ENCODE assay signal across 9 mouse cellular contexts in genomic region chr6:121178700-121179358, GRCm38 (mm10). TPM values are rescaled to one million over a fixed set of nuclear protein-coding genes. Genes with fewer than 3 reads are reported as not detected.
DNase-seq lines count a peak whose midpoint lies in the region; ATAC-seq and TF ChIP-seq lines count a peak whose summit lies in the region.
"Had no signal": no experiment of that assay in that cellular context is flagged by ENCODE, and none has a peak within 500 bp of the region (broad histone marks: within the 10 kb centered on the region; RNA-seq: fewer than 3 reads in every experiment).

No protein-coding gene starts in this region.

- H3K4me1 ChIP-seq in intestine, embryonic 14.5 days (replicated peaks; ENCODE audit: control insufficient read depth, insufficient read depth, low read length) = 0 out of 2 replicates have a peak, but pooled peaks cover 8% of the 10 kb centered on the region
- H3K4me1 ChIP-seq in intestine, embryonic 15.5 days (replicated peaks) = 0 out of 2 replicates have a peak, but pooled peaks cover 10% of the 10 kb centered on the region
- peaks cover 11 to 33% of the 10 kb centered on the region in 2 experiments for H3K4me1 ChIP-seq in CH12.LX (ENCODE audit: control insufficient read depth in 1 of 2, insufficient read depth in 2 of 2)

- peak; percentile 83 for DNase-seq in intestine, embryonic 14.5 days (ENCODE audit: low spot score)
- peak; percentile 66 for DNase-seq in CH12.LX (ENCODE audit: extremely low read depth)
- peak; percentile 87 for DNase-seq in brain, adult 2 months (ENCODE audit: low read depth, low spot score)
- DNase-seq in forelimb bud, embryonic 11.5 days (ENCODE audit: low read depth, low spot score) = peak; percentile 70
- DNase-seq in left cerebral cortex, adult 9 months (ENCODE audit: low spot score in 2 of 2) = peak; percentile 47 to 88
- DNase-seq in naive thymus-derived CD4-positive, alpha-beta T cell, adult 2 months (ENCODE audit: low read depth) = peak; percentile 80
- peak; percentile 57 for DNase-seq in thymus, postnatal 4 days

- no peak overlapping the region for H3K4me2 ChIP-seq in intestine, embryonic 14.5 days (ENCODE audit: low read length)
- H3K4me2 ChIP-seq in intestine, embryonic 15.5 days (replicated peaks) = no peak overlapping the region
- peak overlapping the region; percentile 42; the same call in 1 of the 2 replicates for H3K4me2 ChIP-seq in CH12.LX (ENCODE audit: insufficient read depth, low read depth, poor library complexity, severe bottlenecking)
- H3K4me2 ChIP-seq: embryonic facial prominence, embryonic 13.5 days had no signal

- TF ChIP-seq CTCF in CH12.LX (conservative IDR thresholded peaks at IDR 0.05 in 1 of 2, IDR thresholded peaks at IDR 0.05 in 1 of 2; ENCODE audit: low read depth in 2 of 2, low read length in 2 of 2) = peak; percentile 50 to 84; a peak in 3 of 4 replicates

- dilution Hi-C loops in CH12.LX (cut with MboI; ENCODE audit: extremely low pct_ligation_motif_present, extremely low pct_unique_long_range_greater_than_20kb, low sequenced_read_pairs) = no loop called here

- H3K79me2 ChIP-seq in CH12.LX (replicated peaks; ENCODE audit: control insufficient read depth, extremely low read depth, insufficient read depth, poor library complexity, severe bottlenecking) = no peaks in the 10 kb centered on the region

- H3K27ac ChIP-seq in intestine, embryonic 14.5 days (ENCODE audit: low read depth) = no peak overlapping the region
- no peak overlapping the region for H3K27ac ChIP-seq in intestine, embryonic 15.5 days
- no peak overlapping the region for H3K27ac ChIP-seq in CH12.LX (ENCODE audit: insufficient read depth, low read depth)
- H3K27ac ChIP-seq: embryonic facial prominence, embryonic 13.5 days had no signal

- TF ChIP-seq RAD21 in CH12.LX (IDR thresholded peaks at IDR 0.05; ENCODE audit: low read depth, low read length) = peak; percentile 88

- no peaks in the 10 kb centered on the region for H3K27me3 ChIP-seq in intestine, embryonic 14.5 days (replicated peaks; ENCODE audit: control insufficient read depth, insufficient read depth, low read length)
- H3K27me3 ChIP-seq in intestine, embryonic 15.5 days (replicated peaks) = 0 out of 2 replicates have a peak, but pooled peaks cover 3% of the 10 kb centered on the region
- H3K27me3 ChIP-seq in CH12.LX (replicated peaks) = peaks cover 4% of the 10 kb centered on the region
- H3K27me3 ChIP-seq: embryonic facial prominence, embryonic 13.5 days had no signal

- H3K4me3 ChIP-seq in intestine, embryonic 14.5 days (ENCODE audit: low read depth, low read length) = no peak overlapping the region
- no peak overlapping the region for H3K4me3 ChIP-seq in intestine, embryonic 15.5 days (replicated peaks)
- no peak overlapping the region for H3K4me3 ChIP-seq in CH12.LX (replicated peaks in 1 of 3; ENCODE audit: low read depth in 2 of 3, low read length in 2 of 3, poor library complexity in 1 of 3)
- H3K4me3 ChIP-seq: embryonic facial prominence, embryonic 13.5 days had no signal

- in situ Hi-C loops in CH12.LX (cut with MboI; ENCODE audit: low pct_ligation_motif_present, low pct_unique_long_range_greater_than_20kb, low sequenced_read_pairs) = loop anchor here (5.0 kb wide), 3 partner anchors 47 to 277 kb away; partner anchors contain the start of gene Mical3

- H3K9ac ChIP-seq in intestine, embryonic 14.5 days (ENCODE audit: low read length) = no peak overlapping the region
- H3K9ac ChIP-seq in intestine, embryonic 15.5 days = no peak overlapping the region
- H3K9ac ChIP-seq in CH12.LX (ENCODE audit: insufficient read depth, low read depth) = no peak overlapping the region
- H3K9ac ChIP-seq: embryonic facial prominence, embryonic 13.5 days had no signal

- TF ChIP-seq EP300 in CH12.LX (IDR thresholded peaks at IDR 0.05; ENCODE audit: low read length) = no peak

- no peak for ATAC-seq in intestine, embryonic 14.5 days (replicated peaks; ENCODE audit: low FRiP score, low TSS enrichment, low read depth)
- ATAC-seq in intestine, embryonic 15.5 days = no peak

- H3K9me3 ChIP-seq in intestine, embryonic 14.5 days (ENCODE audit: control insufficient read depth, low read length) = no peaks in the 10 kb centered on the region
- H3K9me3 ChIP-seq in intestine, embryonic 15.5 days = no peaks in the 10 kb centered on the region
- no peaks in the 10 kb centered on the region for H3K9me3 ChIP-seq in CH12.LX (replicated peaks; ENCODE audit: low read length)
- H3K9me3 ChIP-seq: embryonic facial prominence, embryonic 13.5 days had no signal

- TF ChIP-seq POLR2A in CH12.LX (IDR thresholded peaks at IDR 0.05; ENCODE audit: low read depth, low read length) = no peak

- no peaks in the 10 kb centered on the region for H3K36me3 ChIP-seq in intestine, embryonic 14.5 days (ENCODE audit: control insufficient read depth, insufficient read depth, low read length)
- H3K36me3 ChIP-seq in intestine, embryonic 15.5 days = no peaks in the 10 kb centered on the region
- H3K36me3 ChIP-seq in CH12.LX (replicated peaks in 1 of 2; ENCODE audit: control insufficient read depth in 1 of 2, insufficient read depth in 1 of 2, low read length in 1 of 2) = no peaks in the 10 kb centered on the region
- H3K36me3 ChIP-seq: embryonic facial prominence, embryonic 13.5 days had no signal

- 59% methylated on average over 7 of the region's 7 CpGs for WGBS in intestine, embryonic 14.5 days
- 59% methylated on average over 7 of the region's 7 CpGs for WGBS in intestine, embryonic 15.5 days

TF ChIP-seq in CH12.LX, 34 proteins besides CTCF, POLR2A, EP300 and RAD21:
- TF ChIP-seq JUN (IDR thresholded peaks at IDR 0.05; ENCODE audit: insufficient read depth, low read depth, low read length) (no peak), RCOR1 (conservative IDR thresholded peaks at IDR 0.05; ENCODE audit: low read depth, low read length) (no peak), SIN3A (IDR thresholded peaks at IDR 0.05; ENCODE audit: low read length) (no peak), SMC3 (IDR thresholded peaks at IDR 0.05; ENCODE audit: low read depth, low read length) (peak; percentile 86), MAZ (IDR thresholded peaks at IDR 0.05; ENCODE audit: low read depth, low read length) (no peak), BHLHE40 (IDR thresholded peaks at IDR 0.05; ENCODE audit: low read depth, low read length) (no peak), E2F4 (IDR thresholded peaks at IDR 0.05; ENCODE audit: insufficient replicate concordance, low read depth, low read length) (no peak), JUND (conservative IDR thresholded peaks at IDR 0.05; ENCODE audit: low read depth, low read length) (no peak), UBTF (IDR thresholded peaks at IDR 0.05; ENCODE audit: low read depth, low read length) (no peak), TBP (conservative IDR thresholded peaks at IDR 0.05; ENCODE audit: low read depth, low read length) (no peak), ZNF384 (IDR thresholded peaks at IDR 0.05; ENCODE audit: low read depth, low read length) (peak; percentile 56; the same call in 1 of the 2 replicates), ZMIZ1 (IDR thresholded peaks at IDR 0.05; ENCODE audit: low read depth, low read length) (no peak), ELF1 (IDR thresholded peaks at IDR 0.05; ENCODE audit: low read depth, low read length) (no peak), ZC3H11A (IDR thresholded peaks at IDR 0.05; ENCODE audit: low read depth, low read length) (peak; percentile 84), MXI1 (IDR thresholded peaks at IDR 0.05; ENCODE audit: low read depth, low read length) (no peak), MAX (IDR thresholded peaks at IDR 0.05; ENCODE audit: low read length) (no peak), POLR2AphosphoS2 (IDR thresholded peaks at IDR 0.05; ENCODE audit: low read depth, low read length) (no peak), NRF1 (IDR thresholded peaks at IDR 0.05; ENCODE audit: low read depth, low read length) (no peak), PAX5 (IDR thresholded peaks at IDR 0.05; ENCODE audit: low read length) (no peak), MEF2A (IDR thresholded peaks at IDR 0.05; ENCODE audit: borderline replicate concordance, low read depth, low read length) (no peak), MYC (IDR thresholded peaks at IDR 0.05; ENCODE audit: low read depth, low read length) (no peak), USF2 (conservative IDR thresholded peaks at IDR 0.05; ENCODE audit: low read depth, low read length) (no peak), KAT2A (IDR thresholded peaks at IDR 0.05; ENCODE audit: insufficient replicate concordance, low read length) (no peak), CHD2 (IDR thresholded peaks at IDR 0.05; ENCODE audit: low read length) (no peak), ETS1 (conservative IDR thresholded peaks at IDR 0.05; ENCODE audit: low read depth, low read length) (no peak), TCF12 (IDR thresholded peaks at IDR 0.05; ENCODE audit: low read depth, low read length) (no peak)

RNA-seq across cellular contexts. Expression of gene Pex26, which starts 4.6 kb away (rescaled TPM):
- polyA plus RNA-seq in intestine, embryonic 14.5 days (2014; fragmentation: Nextera tagmentation; extraction: Ambion mirVana) = 10.5 and 11.5 TPM in 2 replicates
- 13.6 and 13.7 TPM in 2 replicates for polyA plus RNA-seq in intestine, embryonic 15.5 days (2015; fragmentation: Nextera tagmentation; extraction: Ambion mirVana)
- total RNA-seq in CH12.LX (2012; rRNA removed) (3.3 TPM in 2 replicates), CH12.LX (2014; rRNA removed) (2.6 and 2.8 TPM in 2 replicates)
- 3.2 and 3.9 TPM in 2 replicates for polyA plus RNA-seq in CH12.LX (2012; ENCODE audit: insufficient read length, low read depth)

RNA-seq across cellular contexts. Expression of gene Tuba8, which starts 31.7 kb away (rescaled TPM):
- 0.38 and 0.46 TPM in 2 replicates for polyA plus RNA-seq in intestine, embryonic 14.5 days (2014; fragmentation: Nextera tagmentation; extraction: Ambion mirVana)
- polyA plus RNA-seq in intestine, embryonic 15.5 days (2015; fragmentation: Nextera tagmentation; extraction: Ambion mirVana) = 0.49 and 0.56 TPM in 2 replicates
- total RNA-seq in CH12.LX (2012; rRNA removed) (not detected in 2 replicates), CH12.LX (2014; rRNA removed) (not detected in 2 replicates)
- polyA plus RNA-seq in CH12.LX (2012; ENCODE audit: insufficient read length, low read depth) = not detected in 2 replicates

RNA-seq across cellular contexts. Expression of gene Mical3, which starts 48.0 kb away (rescaled TPM):
- 10.8 and 12.9 TPM in 2 replicates for polyA plus RNA-seq in intestine, embryonic 14.5 days (2014; fragmentation: Nextera tagmentation; extraction: Ambion mirVana)
- polyA plus RNA-seq in intestine, embryonic 15.5 days (2015; fragmentation: Nextera tagmentation; extraction: Ambion mirVana) = 6.7 and 7.7 TPM in 2 replicates
- total RNA-seq in CH12.LX (2012; rRNA removed) (22.1 and 26.8 TPM in 2 replicates), CH12.LX (2014; rRNA removed) (7.9 and 10.2 TPM in 2 replicates)
- 56.3 and 61.3 TPM in 2 replicates for polyA plus RNA-seq in CH12.LX (2012; ENCODE audit: insufficient read length, low read depth)
